Mouse (Mus musculus): ENCODE data around the gene Bckdhb. TPM values are rescaled to one million over a fixed set of nuclear protein-coding genes. Genes with fewer than 3 reads are reported as not detected.
A peak's percentile ranks its signal among the peaks of the same experiment; 100 is the strongest.
"Not testable (repeated sequence)": the region's sequence is repeated elsewhere in the genome, so short reads cannot be mapped to it uniquely, and the experiment has no call there.

Bckdhb gene
- 10 to 100 TPM; 38.4 to 42.9 TPM for total RNA-seq (2021)

- peak; percentile 96 to 97 for DNase-seq (ENCODE audit: extremely low spot score in 1 of 2, low spot score in 1 of 2)
These were observed at the start of gene Bckdhb for GRCm38 (mm10) chr9:83924878-83925687. TSS of gene Bckdhb (plus strand) at chr9:83925145.

- DNase-seq (ENCODE audit: extremely low spot score in 1 of 2, low spot score in 1 of 2), result no peak
These were observed 42.8 kb upstream of the Bckdhb start for GRCm38 (mm10) chr9:83882191-83882590.

- no peak for DNase-seq (ENCODE audit: extremely low spot score in 1 of 2, low spot score in 1 of 2)
These were observed 38.8 kb upstream of the Bckdhb start for GRCm38 (mm10) chr9:83886149-83886548.

GRCm38 (mm10) chr9:83888214-83888613, 36.7 kb upstream of the Bckdhb start:
- DNase-seq (ENCODE audit: extremely low spot score in 1 of 2, low spot score in 1 of 2), result no peak

GRCm38 (mm10) chr9:83893073-83893472, 31.9 kb upstream of the Bckdhb start:
- no peak for DNase-seq (ENCODE audit: extremely low spot score in 1 of 2, low spot score in 1 of 2)

GRCm38 (mm10) chr9:83893767-83894330, 31.1 kb upstream of the Bckdhb start:
- no peak for DNase-seq (ENCODE audit: extremely low spot score in 1 of 2, low spot score in 1 of 2)

- DNase-seq (ENCODE audit: extremely low spot score in 1 of 2, low spot score in 1 of 2), result no peak
These were observed 22.9 kb upstream of the Bckdhb start for GRCm38 (mm10) chr9:83902086-83902485.

GRCm38 (mm10) chr9:83905820-83906219, 19.1 kb upstream of the Bckdhb start:
- no peak for DNase-seq (ENCODE audit: extremely low spot score in 1 of 2, low spot score in 1 of 2)

- DNase-seq (ENCODE audit: extremely low spot score in 1 of 2, low spot score in 1 of 2), result no peak
These were observed 17.9 kb upstream of the Bckdhb start for GRCm38 (mm10) chr9:83907017-83907416.

GRCm38 (mm10) chr9:83909836-83910235, 15.1 kb upstream of the Bckdhb start:
- DNase-seq (ENCODE audit: extremely low spot score in 1 of 2, low spot score in 1 of 2), result no peak

GRCm38 (mm10) chr9:83910926-83911325, 14.0 kb upstream of the Bckdhb start:
- no peak for DNase-seq (ENCODE audit: extremely low spot score in 1 of 2, low spot score in 1 of 2)

GRCm38 (mm10) chr9:83922076-83922475, 2.9 kb upstream of the Bckdhb start:
- no peak for DNase-seq (ENCODE audit: extremely low spot score in 1 of 2, low spot score in 1 of 2)

- no peak for DNase-seq (ENCODE audit: extremely low spot score in 1 of 2, low spot score in 1 of 2)
These were observed 589 bp upstream of the Bckdhb start for GRCm38 (mm10) chr9:83924356-83924755.

- DNase-seq (ENCODE audit: extremely low spot score in 1 of 2, low spot score in 1 of 2), result no peak
These were observed 720 bp downstream of the Bckdhb start for GRCm38 (mm10) chr9:83925688-83926041.

- no peak for DNase-seq (ENCODE audit: extremely low spot score in 1 of 2, low spot score in 1 of 2)
These were observed 1.4 kb downstream of the Bckdhb start for GRCm38 (mm10) chr9:83926302-83926701.

GRCm38 (mm10) chr9:83939501-83939900, 14.6 kb downstream of the Bckdhb start:
- DNase-seq (ENCODE audit: extremely low spot score in 1 of 2, low spot score in 1 of 2), result not testable (repeated sequence)

- no peak for DNase-seq (ENCODE audit: extremely low spot score in 1 of 2, low spot score in 1 of 2)
These were observed 15.1 kb downstream of the Bckdhb start for GRCm38 (mm10) chr9:83940016-83940415.

GRCm38 (mm10) chr9:83940537-83941363, 15.8 kb downstream of the Bckdhb start:
- no peak for DNase-seq (ENCODE audit: extremely low spot score in 1 of 2, low spot score in 1 of 2)

- no peak for DNase-seq (ENCODE audit: extremely low spot score in 1 of 2, low spot score in 1 of 2)
These were observed 26.4 kb downstream of the Bckdhb start for GRCm38 (mm10) chr9:83951336-83951735.

GRCm38 (mm10) chr9:83956632-83957314, 31.8 kb downstream of the Bckdhb start:
- peak; percentile 62 to 94 for DNase-seq (ENCODE audit: extremely low spot score in 1 of 2, low spot score in 1 of 2)
